Mouse (Mus musculus) liver, embryonic 11.5 days (tissue): Measurements from ENCODE around the gene Eprs. TPM values are rescaled to one million over a fixed set of nuclear protein-coding genes. Genes with fewer than 3 reads are reported as not detected.
"Not testable (repeated sequence)": the region's sequence is repeated elsewhere in the genome, so short reads cannot be mapped to it uniquely, and the experiment has no call there.

Source experiments
- ATAC-seq: fragments of 200-750 bp; cut with Nextera tagmentation; replicated peaks from 2 replicates; pipeline ENCODE4 v1.8.0; 2017; ENCODE audit warnings: moderate number of reproducible peaks, mild to moderate bottlenecking, moderate TSS enrichment, moderate library complexity; ENCODE audit not compliant: low FRiP score
- DNase-seq: peaks from one replicate; pipeline ENCODE4 v3.0.0-alpha.2; 2017; ENCODE audit warnings: low spot score
- H3K27ac ChIP-seq: fragments of 300-500 bp; sonication (generic); 2 replicates; pipeline ENCODE4 v1.5.1; 2014; ENCODE audit warnings: mild to moderate bottlenecking, low read depth, low read length, control low read depth
- H3K27me3 ChIP-seq: fragments of 300-500 bp; sonication (generic); replicated peaks from 2 replicates; pipeline ENCODE4 v1.6.1; 2014; ENCODE audit warnings: low read length, mixed read lengths; ENCODE audit not compliant: control insufficient read depth, insufficient read depth
- H3K36me3 ChIP-seq: fragments of 300-500 bp; sonication (generic); 2 replicates; pipeline ENCODE4 v1.6.1; 2014; ENCODE audit warnings: mild to moderate bottlenecking, low read length, moderate library complexity, mixed read lengths; ENCODE audit not compliant: control insufficient read depth, insufficient read depth
- H3K4me1 ChIP-seq: fragments of 300-500 bp; sonication (generic); replicated peaks from 2 replicates; pipeline ENCODE4 v1.6.1; 2014; ENCODE audit warnings: low read length, mixed read lengths; ENCODE audit not compliant: control insufficient read depth, insufficient read depth
- H3K4me2 ChIP-seq: fragments of 300-500 bp; sonication (generic); 2 replicates; pipeline ENCODE4 v1.6.1; 2014; ENCODE audit warnings: mild to moderate bottlenecking, control low read depth, moderate library complexity
- H3K4me3 ChIP-seq: fragments of 300-500 bp; sonication (generic); 2 replicates; pipeline ENCODE4 v1.5.1; 2014; ENCODE audit warnings: low read depth, low read length, control low read depth
- H3K9ac ChIP-seq: fragments of 300-500 bp; sonication (generic); 2 replicates; pipeline ENCODE4 v1.6.1; 2014; ENCODE audit warnings: low read depth, low read length, control low read depth
- H3K9me3 ChIP-seq: fragments of 300-500 bp; sonication (generic); 2 replicates; pipeline ENCODE4 v1.6.1; 2016; ENCODE audit warnings: low read length, inconsistent platforms, mixed read lengths; ENCODE audit not compliant: control insufficient read depth
- WGBS: fragments of 180-500 bp; shearing (Covaris S2); extraction: QIAGEN DNeasy Blood & Tissue Kit; methylation state at CpG from one replicate; pipeline ENCODE4 v1.1.7; 2014; 5-methylcytosine and 5-hydroxymethylcytosine counted together
- polyA plus RNA-seq: library from polyadenylated mRNA; unstranded; fragments of >200 nt; fragmentation: Nextera tagmentation; extraction: Ambion mirVana; gene quantifications from 2 replicates; pipeline ENCODE4 v1.2.1, GENCODE M21; 2014

The Eprs gene
- polyA plus RNA-seq: 180 and 202 TPM in 2 replicates

DNA sequence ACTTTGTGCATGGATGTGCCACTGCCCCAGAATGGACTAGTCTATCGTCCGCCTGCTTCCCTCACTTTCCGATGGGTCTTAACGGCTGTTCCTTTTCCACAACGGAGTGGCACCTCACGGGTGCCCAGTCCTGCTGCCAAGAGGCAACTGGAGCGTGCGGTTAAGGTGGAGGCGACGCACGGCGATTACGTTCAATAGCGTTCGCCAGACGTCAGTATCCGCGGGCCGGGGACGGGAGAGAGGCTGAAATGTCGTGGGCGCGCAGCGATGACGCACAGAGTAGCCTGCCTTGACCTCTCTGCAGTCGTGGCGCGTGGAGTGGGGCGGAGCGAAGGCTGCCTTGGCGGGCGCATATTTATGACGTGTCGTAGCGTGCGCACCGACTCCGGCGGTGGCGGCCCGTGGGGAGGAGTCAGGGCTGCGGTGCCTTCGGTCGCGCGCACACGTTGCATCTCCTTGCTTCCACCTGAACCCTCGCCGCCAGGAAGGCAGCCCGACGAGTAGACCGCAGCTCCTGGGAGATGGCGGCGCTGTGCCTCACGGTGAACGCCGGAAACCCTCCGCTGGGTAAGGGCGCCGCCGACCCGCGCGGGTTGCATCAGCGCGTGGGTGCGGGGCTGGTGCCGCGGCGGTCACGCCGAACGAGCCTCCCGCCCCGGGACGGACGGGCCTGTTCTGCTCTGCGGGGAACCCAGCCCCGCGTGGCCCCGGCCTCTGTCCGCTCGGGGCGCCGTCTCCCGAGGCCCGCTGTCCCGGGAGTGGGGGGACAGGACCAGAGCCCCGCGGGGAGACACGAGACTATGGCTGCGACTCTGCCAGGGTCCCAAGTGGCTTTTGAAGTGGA lies at the start of gene Eprs:
Gene Eprs, plus strand, starts transcription at position 368 of the 844 bp plus-strand sequence.
- Histone ChIP-seq H3K27ac (peak within 1 kb of the TSS; percentile 90), H3K4me2 (peak within 1 kb of the TSS; percentile 88), H3K4me1 (peaks cover 12% of the 10 kb centered on the region), H3K9me3 (no peaks in the 10 kb centered on the region), H3K36me3 (no peaks in the 10 kb centered on the region), H3K9ac (peak within 1 kb of the TSS; percentile 95), H3K27me3 (no peaks in the 10 kb centered on the region), H3K4me3 (peak within 1 kb of the TSS; percentile 91)
- under 1% methylated on average over 92 of the region's 92 CpGs for WGBS
- ATAC-seq: peak; percentile 95
- DNase-seq: peak; percentile 98

DNA sequence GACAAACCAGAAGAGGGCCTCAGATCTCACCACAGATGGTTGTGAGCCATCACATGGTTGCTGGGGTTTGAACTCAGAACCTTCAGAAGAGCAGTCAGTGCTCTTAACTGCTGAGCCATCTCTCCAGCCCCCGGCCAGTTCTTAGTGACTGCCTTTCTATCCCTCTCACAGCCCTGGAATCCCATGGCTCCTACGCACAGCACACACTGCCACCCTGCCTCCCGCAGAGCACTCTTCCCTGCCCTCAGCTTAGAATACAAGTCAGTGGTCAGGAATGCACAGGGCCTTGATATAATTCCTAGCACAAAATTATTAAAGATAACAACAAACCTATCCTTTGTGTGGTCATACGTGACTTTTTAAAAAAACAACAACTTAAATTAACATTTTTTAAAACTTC lies 48.3 kb upstream of the Eprs start:
- H3K27me3 ChIP-seq: no peaks in the 10 kb centered on the region
- no peak overlapping the region for H3K9ac ChIP-seq
- no peaks in the 10 kb centered on the region for H3K4me1 ChIP-seq
- no peaks in the 10 kb centered on the region for H3K9me3 ChIP-seq
- no peak overlapping the region for H3K27ac ChIP-seq
- DNase-seq: no peak
- H3K4me2 ChIP-seq: no peak overlapping the region
- ATAC-seq: no peak
- no peak overlapping the region for H3K4me3 ChIP-seq
- WGBS: 92% methylated on average over 4 of the region's 4 CpGs
- H3K36me3 ChIP-seq: peaks cover 20% of the 10 kb centered on the region

GRCm38 (mm10) chr1:185315846-185316568 lies 46.8 kb upstream of the Eprs start:
- H3K36me3 ChIP-seq: peaks cover 31% of the 10 kb centered on the region
- DNase-seq (no peak), ATAC-seq (no peak)
- no peak overlapping the region for H3K9ac ChIP-seq
- WGBS: 89% methylated on average over 16 of the region's 16 CpGs
- no peak overlapping the region for H3K27ac ChIP-seq
- H3K27me3 ChIP-seq: no peaks in the 10 kb centered on the region
- no peak overlapping the region for H3K4me2 ChIP-seq
- H3K4me3 ChIP-seq: no peak overlapping the region
- no peaks in the 10 kb centered on the region for H3K4me1 ChIP-seq
- H3K9me3 ChIP-seq: no peaks in the 10 kb centered on the region

DNA sequence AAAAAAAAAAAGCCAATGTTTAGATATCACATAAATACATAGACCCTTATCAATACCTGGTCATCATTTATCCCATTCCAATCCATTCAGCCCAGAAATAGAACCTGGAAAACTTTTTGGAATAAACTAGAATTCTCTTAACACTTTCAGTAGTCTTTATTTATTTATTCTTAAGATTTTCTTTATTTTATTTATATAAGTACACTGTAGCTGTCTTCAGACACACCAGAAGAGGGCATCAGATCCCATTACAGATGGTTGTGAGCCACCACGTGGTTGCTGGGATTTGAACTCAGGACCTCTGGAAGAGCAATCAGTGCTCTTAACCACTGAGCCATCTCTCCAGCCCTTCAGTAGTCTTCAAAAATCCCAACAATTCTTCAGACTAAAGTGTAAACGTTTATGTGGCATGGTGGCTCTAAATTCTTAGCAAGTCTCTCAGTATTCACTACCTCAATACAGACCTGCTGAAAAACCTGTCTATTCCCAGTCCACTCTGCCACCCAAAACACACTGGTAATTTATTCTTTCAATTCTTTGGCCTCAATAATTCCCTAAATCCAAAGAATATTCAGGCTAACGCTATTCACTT lies 35.0 kb upstream of the Eprs start:
- peaks cover 27% of the 10 kb centered on the region for H3K36me3 ChIP-seq
- peak overlapping the region; percentile 96 for H3K4me3 ChIP-seq
- not testable (repeated sequence) for H3K27me3 ChIP-seq, ATAC-seq, H3K4me1 ChIP-seq, DNase-seq, H3K9me3 ChIP-seq
- peak overlapping the region; percentile 96; the same call in 1 of the 2 replicates for H3K27ac ChIP-seq
- peak overlapping the region; percentile 71 for H3K4me2 ChIP-seq
- WGBS: 52% methylated on average over 3 of the region's 3 CpGs
- H3K9ac ChIP-seq: peak overlapping the region; percentile 98; the same call in 1 of the 2 replicates

GRCm38 (mm10) chr1:185328721-185329610 lies 33.9 kb upstream of the Eprs start, which contains the start of gene Iars2:
Iars2 (minus strand) TSS chr1:185329396.
- peak within 1 kb of the TSS; percentile 96 for H3K4me3 ChIP-seq
- WGBS: under 1% methylated on average over 76 of the region's 76 CpGs
- ATAC-seq (peak; percentile 91), DNase-seq (peak; percentile 96)
- H3K9ac ChIP-seq: peak within 1 kb of the TSS; percentile 98
- H3K4me2 ChIP-seq: peak within 1 kb of the TSS; percentile 71
- H3K4me1 ChIP-seq: peaks cover 15% of the 10 kb centered on the region; the same call in 1 of the 2 replicates
- no peaks in the 10 kb centered on the region for H3K9me3 ChIP-seq
- H3K27me3 ChIP-seq: no peaks in the 10 kb centered on the region
- peaks cover 20% of the 10 kb centered on the region for H3K36me3 ChIP-seq
- peak within 1 kb of the TSS; percentile 96 for H3K27ac ChIP-seq

- no peak for ATAC-seq
- peaks cover 15% of the 10 kb centered on the region; the same call in 1 of the 2 replicates for H3K4me1 ChIP-seq
- H3K4me2 ChIP-seq: peak overlapping the region; percentile 71
- H3K27me3 ChIP-seq: no peaks in the 10 kb centered on the region
- H3K36me3 ChIP-seq: peaks cover 15% of the 10 kb centered on the region
- WGBS: 82% methylated on average over 8 of the region's 8 CpGs
- H3K4me3 ChIP-seq: no peak overlapping the region
- no peak for DNase-seq
- H3K9me3 ChIP-seq: no peaks in the 10 kb centered on the region
- H3K27ac ChIP-seq: peak overlapping the region; percentile 96; the same call in 1 of the 2 replicates
- H3K9ac ChIP-seq: no peak overlapping the region
Observed at GRCm38 (mm10) chr1:185329851-185330250, 33.0 kb upstream of the Eprs start.

DNA sequence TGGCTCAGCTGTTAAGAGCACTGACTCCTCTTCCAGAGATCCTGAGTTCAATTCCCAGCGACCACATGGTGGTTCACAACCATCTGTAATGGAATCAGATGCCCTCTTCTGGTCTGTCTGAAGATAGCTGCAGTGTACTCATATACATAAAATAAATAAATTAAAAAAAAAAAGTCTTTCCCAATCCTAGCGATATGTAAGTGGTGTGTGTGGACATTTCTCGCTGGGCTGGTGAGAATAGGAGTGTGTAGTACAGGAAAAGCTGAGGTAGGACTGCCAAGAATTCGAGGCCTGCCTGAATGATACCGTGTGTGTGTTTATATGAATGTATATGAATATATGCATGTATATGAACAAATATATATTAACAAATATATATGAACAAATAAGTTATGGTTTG lies 31.5 kb upstream of the Eprs start:
- peaks cover 15% of the 10 kb centered on the region; the same call in 1 of the 2 replicates for H3K4me1 ChIP-seq
- H3K27me3 ChIP-seq: no peaks in the 10 kb centered on the region
- no peak for ATAC-seq
- no peak overlapping the region for H3K9ac ChIP-seq
- DNase-seq: no peak
- no peak overlapping the region for H3K4me3 ChIP-seq
- 47% methylated on average over 5 of the region's 5 CpGs for WGBS
- H3K9me3 ChIP-seq: no peaks in the 10 kb centered on the region
- no peak overlapping the region for H3K27ac ChIP-seq
- peaks cover 5% of the 10 kb centered on the region; the same call in 1 of the 2 replicates for H3K36me3 ChIP-seq
- peak overlapping the region; percentile 91 for H3K4me2 ChIP-seq
